Mouse (Mus musculus) frontal cortex, postnatal 36 days (tissue): ENCODE measurements around the gene Tef.

Experiments
- DNase-seq, 2 experiments: peaks; one replicate each; pipeline ENCODE4 v3.0.0; 2022; ENCODE audit warnings: low spot score in 2 of 2

The Tef gene

GRCm38 (mm10) chr15:81828426-81829207, 26.4 kb downstream of the Tef start:
- no peak for DNase-seq

DNA sequence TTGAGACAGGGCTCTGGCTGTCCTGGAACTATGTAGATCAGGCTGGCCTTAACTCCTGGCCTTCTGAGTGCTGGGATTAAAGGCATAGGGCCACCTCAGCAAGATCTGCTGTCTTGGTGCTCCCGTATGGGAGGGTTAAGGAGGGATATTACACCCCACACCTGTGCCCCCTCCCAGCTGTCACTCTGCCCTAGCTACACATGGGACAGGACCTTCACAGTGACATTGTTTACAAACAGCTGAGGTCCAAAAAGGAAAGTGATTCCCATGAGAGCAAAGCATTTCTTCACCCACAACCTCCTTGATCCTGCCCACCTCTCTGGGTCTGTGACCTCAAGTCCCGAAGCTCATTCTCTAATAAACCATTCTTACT, 27.0 kb downstream of the Tef start:
- no peak for DNase-seq

- DNase-seq = no peak
Measured at GRCm38 (mm10) chr15:81830530-81830929, 28.3 kb downstream of the Tef start.

- peak; percentile 79 to 86 for DNase-seq
Measured at GRCm38 (mm10) chr15:81831136-81831825, 29.1 kb downstream of the Tef start.

DNA sequence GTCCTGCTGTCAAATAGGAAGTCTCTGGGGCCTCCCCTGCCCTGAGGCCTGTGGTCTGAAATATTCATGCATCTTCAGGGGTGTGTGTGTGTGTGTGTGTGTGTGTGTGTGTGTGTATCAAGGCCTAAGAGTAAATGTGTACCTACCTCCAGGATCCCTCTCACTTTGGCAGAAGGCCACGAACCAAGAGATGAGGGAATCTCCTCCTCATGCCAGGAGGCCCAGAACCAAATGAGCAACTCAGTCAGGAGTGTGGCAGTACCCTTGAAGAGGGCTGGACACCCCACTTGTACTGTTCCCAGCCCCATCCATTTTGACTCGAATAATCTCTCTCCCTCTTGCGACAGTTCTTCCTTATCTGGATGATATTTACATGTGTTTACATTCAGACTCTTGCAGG, 30.0 kb downstream of the Tef start:
- no peak for DNase-seq

GRCm38 (mm10) chr15:81833481-81833880, 31.3 kb downstream of the Tef start:
- DNase-seq = no peak

GRCm38 (mm10) chr15:81834171-81834841, 32.1 kb downstream of the Tef start:
- no peak for DNase-seq

GRCm38 (mm10) chr15:81835007-81835880, 33.0 kb downstream of the Tef start:
- no peak for DNase-seq

DNA sequence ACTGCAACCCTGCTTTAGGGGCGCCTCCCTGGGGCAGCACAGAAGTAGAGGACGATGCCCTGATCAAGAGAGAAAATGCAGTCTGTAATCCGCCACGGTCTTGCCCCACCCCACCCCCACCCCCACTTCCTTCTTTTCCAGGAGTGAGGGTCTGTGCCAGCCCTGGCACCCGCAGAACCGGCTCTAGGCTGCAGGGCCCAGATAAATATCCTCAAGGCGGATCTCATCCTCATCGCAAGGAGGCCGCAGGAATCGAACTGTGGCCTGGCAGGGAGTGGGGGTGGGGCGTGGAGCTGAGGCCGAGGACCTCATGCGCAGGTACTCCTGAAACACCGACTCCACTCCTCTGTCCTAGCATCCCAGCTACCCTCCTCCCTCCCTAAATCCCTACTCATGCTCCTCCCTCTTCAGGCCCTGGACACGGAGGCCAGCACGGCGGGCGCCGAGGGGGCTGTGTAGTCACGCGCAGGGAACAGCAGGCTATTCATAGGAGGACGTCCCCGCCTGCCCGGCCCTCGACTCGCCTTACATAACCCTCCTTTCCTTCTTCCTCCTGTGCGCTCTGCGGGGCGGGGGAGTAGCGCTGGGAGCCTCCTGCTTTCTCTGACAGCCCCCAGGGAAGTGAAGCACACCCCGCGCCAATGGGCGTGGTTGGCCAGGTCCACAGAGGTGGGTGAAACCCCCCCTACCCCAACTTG, 34.1 kb downstream of the Tef start:
- peak; percentile 89 to 91 for DNase-seq

DNA sequence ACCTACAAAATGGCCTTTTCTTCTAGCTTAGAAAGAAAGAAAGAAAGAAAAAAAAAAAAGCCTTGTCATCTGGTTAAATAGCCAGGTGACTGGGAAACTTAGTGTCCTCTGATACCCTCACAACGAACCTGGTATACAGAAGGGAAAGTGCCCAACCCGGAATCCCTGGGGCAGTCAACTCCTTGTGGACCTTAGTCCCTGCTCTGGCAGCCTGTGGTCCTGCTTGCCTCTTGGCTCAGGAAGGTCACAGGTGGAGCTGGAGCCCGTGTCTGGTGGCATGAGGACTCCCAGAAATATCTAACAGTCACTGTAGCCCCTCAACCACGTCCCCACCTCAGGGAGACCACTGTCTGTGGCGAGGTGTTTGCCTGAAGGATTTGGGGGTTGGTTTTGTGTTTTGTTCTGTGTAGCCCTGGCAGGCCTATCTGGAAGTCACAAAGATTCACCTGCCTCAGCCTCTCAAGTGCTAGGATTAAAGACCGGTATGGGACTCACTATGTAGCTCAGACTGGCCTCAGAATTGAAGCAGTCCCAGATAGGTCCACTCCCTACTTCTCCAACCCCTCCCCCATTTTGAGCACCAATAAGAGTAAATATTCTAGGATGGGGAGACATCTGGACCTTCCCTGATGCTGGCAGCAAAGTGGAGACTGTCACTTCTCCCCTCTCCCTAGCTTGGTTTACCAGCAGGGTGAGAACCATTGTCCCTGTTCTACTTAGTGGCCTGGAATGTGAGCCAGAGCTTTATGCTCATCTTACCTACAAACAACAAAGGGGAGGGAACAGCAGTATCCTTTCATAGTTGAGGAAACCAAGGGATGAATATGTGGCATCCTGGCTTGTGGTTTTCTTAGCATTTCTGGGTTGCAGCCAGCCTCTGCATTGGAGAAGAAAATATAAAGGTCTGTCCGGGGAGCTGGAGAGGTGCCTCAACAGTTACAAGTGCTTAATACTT, 35.0 kb downstream of the Tef start:
- no peak for DNase-seq

- DNase-seq = no peak
Measured at GRCm38 (mm10) chr15:81838554-81839235, 36.5 kb downstream of the Tef start.

DNA sequence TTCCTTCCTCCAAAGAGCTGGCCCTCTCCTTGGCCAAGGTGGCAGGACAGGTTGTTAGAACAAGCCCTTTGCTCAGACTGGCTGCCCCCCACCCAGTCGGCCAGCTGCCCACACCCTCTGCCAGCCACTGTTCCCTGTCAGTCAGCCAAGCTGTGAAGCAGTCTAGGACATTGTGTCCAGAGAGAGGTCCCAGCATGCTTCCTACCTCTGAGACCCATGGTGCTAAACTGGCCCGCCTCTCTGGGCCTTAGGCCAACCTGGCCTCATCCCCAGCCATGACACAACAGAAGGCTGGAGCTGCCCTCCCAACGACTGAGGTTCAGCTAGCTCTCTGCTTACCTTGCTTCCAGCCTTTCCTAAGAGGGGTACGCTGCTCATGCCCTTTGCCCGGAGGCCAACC, 37.4 kb downstream of the Tef start:
- peak; percentile 67 to 68 for DNase-seq

DNA sequence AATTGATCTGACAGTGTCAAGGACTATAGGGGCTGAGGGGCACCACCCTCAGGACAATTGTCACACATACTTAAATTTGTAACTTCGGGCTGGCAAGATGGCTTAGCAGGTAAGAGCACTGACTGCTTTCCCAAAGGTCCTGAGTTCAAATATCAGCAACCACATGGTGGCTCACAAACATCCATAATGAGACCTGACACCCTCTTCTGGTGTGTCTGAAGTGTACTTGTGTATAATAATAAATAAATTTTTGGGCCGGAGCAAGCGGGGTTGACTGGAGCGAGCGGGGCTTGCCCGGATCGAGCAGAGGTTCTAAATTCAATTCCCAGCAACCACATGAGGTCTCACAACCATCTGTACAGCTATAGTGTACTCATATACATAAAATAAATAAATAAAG, 38.1 kb downstream of the Tef start:
- no peak for DNase-seq

DNA sequence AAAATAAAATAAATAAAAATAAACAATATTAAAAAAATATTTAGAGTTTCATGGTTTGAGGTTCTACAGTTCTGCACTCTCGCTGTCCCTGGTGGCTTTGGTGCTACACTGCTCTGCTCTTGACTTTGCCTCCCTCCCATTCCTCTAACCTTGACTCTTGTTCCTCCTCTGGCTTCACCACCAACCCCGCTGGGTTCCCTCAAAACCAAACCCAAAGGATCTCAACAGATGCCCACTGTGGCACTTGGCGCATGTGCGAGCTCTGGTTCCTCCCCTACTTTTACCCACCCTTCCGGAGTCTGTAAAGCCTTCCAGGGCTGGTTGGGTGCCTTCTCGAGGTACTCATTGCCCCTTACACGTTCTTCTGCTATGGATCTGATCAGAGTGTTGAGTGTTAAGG, 40.1 kb downstream of the Tef start:
- no peak for DNase-seq

DNA sequence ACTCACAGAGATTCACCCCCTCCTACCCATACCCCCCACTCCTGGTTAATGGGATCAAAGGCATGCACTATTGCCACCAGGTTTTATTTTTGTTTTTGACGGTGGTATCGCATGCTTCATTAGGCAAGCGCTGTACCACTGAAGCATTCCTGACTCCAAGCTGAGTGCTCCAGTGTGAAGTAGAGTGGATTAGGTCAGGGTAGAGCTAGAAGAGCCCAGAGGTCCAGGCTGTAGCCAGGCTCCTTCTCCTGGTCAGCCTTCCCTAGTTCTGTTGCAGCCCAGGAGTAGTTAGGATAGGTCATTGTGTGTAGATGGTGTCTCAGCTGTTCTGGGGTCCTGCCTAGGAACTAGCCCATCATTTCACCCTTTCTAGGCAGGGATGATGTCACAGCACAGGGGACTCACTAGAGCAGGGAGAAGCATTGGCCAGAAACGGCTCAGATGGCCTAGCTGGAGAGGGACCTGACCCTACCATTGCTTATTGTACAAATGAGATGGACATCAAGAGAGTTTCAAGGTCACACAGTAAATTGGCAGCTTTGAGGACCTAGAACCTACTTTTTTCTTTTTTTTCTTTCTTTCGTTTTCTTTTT, 42.9 kb downstream of the Tef start:
- no peak for DNase-seq

DNA sequence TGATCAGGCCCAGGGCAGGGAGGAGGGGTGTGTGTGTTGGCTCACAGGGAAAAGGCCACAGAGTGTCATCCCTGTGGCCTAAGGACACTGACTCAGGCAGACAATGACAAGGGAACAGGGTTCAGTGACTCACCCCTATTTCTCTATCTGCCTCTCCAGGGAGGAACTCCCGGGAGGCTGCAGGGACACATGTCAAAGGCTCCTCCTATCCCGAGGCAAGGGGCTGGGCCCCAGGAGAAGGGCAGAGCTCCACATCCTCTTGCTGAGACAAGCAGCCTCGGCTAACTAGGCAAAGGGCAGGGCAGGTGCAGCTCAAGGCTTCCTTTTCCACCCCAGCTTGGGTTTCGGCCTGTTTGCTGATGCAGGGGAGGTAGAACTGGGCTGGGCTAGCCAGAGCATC, 43.5 kb downstream of the Tef start:
- DNase-seq = no peak

- no peak for DNase-seq
Measured at GRCm38 (mm10) chr15:81846755-81847154, 44.5 kb downstream of the Tef start.

DNA sequence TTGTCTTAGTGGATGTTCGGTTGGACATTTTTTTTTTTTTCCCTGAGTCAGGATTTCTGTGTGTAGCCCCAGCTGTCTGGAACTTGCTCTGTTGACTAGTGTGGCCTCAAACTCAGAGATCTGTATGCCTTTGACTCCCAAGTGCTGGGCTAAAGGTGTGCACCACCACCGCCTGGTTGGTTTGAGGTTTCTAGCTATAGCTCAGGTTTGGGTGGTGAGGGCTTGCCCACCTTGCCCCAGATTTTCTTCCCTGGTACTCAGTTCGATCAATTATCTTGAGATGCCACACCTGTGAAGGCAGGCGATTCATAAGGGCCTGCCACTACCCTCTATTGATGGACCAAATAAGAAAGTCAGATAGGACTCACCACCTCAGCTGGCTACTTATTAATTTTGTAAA, 44.9 kb downstream of the Tef start:
- DNase-seq = no peak

DNA sequence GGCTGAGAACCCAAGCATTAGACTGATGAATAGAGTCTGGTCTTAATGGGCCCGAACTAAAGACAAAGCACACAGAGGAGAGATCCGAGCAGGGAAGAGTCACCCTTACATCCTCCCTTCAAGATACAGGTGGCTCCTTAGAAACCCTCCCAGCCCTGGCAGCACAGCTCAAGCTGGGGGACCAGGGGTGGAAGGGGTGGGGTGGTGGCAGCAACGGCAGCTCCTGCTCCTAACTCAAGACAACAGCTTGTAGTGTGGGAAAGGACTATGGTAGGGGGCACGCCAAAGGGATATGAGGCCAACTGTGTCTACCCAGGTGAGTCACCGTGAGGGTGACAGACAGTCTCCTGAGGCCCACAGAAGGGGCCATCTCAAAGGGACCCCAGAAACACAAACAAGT, 45.6 kb downstream of the Tef start:
- no peak for DNase-seq
